Mouse (Mus musculus) liver, adult 2 months (tissue): ENCODE data around the gene Cdh26. TPM values are rescaled to one million over a fixed set of nuclear protein-coding genes. Genes with fewer than 3 reads are reported as not detected.

Experiments used
- DNase-seq: peaks from one replicate; pipeline ENCODE4 v3.0.0-alpha.2; 2011; ENCODE audit warnings: low read depth, low spot score; ENCODE audit errors: extremely low read depth
- H3K27ac ChIP-seq: fragments of 200-500 bp; replicated peaks from 2 replicates; pipeline ENCODE4 v1.5.1; 2012; ENCODE audit warnings: low read depth, mild to moderate bottlenecking, control low read depth, inconsistent platforms, low read length; ENCODE audit not compliant: insufficient read depth
- H3K27me3 ChIP-seq: fragments of 200-500 bp; 2 replicates; pipeline ENCODE4 v1.6.1; 2012; ENCODE audit warnings: mild to moderate bottlenecking, moderate library complexity, low read length, inconsistent platforms; ENCODE audit not compliant: control insufficient read depth, insufficient read depth
- H3K36me3 ChIP-seq: fragments of 200-500 bp; 2 replicates; pipeline ENCODE4 v1.6.1; 2012; ENCODE audit warnings: low read length, inconsistent platforms; ENCODE audit not compliant: control insufficient read depth, insufficient read depth
- H3K4me1 ChIP-seq: fragments of 200-500 bp; 2 replicates; pipeline ENCODE4 v1.6.1; 2011; ENCODE audit warnings: low read length; ENCODE audit not compliant: control insufficient read depth, insufficient read depth
- H3K4me3 ChIP-seq: fragments of 200-500 bp; 2 replicates; pipeline ENCODE4 v1.5.1; 2011; ENCODE audit warnings: low read depth, mild to moderate bottlenecking, control low read depth, low read length, moderate library complexity; ENCODE audit not compliant: insufficient read depth
- H3K79me2 ChIP-seq: fragments of 200-500 bp; 2 replicates; pipeline ENCODE4 v1.6.1; 2012; ENCODE audit warnings: inconsistent platforms, mild to moderate bottlenecking, low read length, moderate library complexity; ENCODE audit not compliant: control insufficient read depth, insufficient read depth
- H3K9ac ChIP-seq: fragments of 200-500 bp; 2 replicates; pipeline ENCODE4 v1.6.1; 2012; ENCODE audit warnings: low read depth, mild to moderate bottlenecking, control low read depth, inconsistent platforms, low read length
- CTCF ChIP-seq: fragments of 200-500 bp; IDR thresholded peaks from 2 replicates; pipeline ENCODE4 v1.5.1; 2011; ENCODE audit warnings: low read depth, low read length, control low read depth
- POLR2A ChIP-seq: fragments of 200-500 bp; IDR thresholded peaks from 2 replicates; pipeline ENCODE4 v1.6.1; 2011; ENCODE audit warnings: low read length, control low read depth; ENCODE audit not compliant: insufficient read depth; ENCODE audit errors: extremely low read depth
- WGBS: fragments of 180-500 bp; shearing (Covaris S2); methylation state at CpG from one replicate; pipeline ENCODE4 v1.1.7; 2018; 5-methylcytosine and 5-hydroxymethylcytosine counted together
- polyA plus RNA-seq: library from polyadenylated mRNA; depleted of rRNA; stranded (reverse); fragments of >200 nt; gene quantifications from 2 replicates; pipeline ENCODE4 v1.2.3, GENCODE M21; 2012; rRNA removed
- total RNA-seq: library from RNA; depleted of rRNA; stranded (reverse); fragments of >200 nt; gene quantifications from 2 replicates; pipeline ENCODE4 v1.2.3, GENCODE M21; 2014; rRNA removed

The Cdh26 gene
- total RNA-seq (not detected in 2 replicates), polyA plus RNA-seq (0.06 TPM in 1 of 2 replicates, not detected in the other)

DNA sequence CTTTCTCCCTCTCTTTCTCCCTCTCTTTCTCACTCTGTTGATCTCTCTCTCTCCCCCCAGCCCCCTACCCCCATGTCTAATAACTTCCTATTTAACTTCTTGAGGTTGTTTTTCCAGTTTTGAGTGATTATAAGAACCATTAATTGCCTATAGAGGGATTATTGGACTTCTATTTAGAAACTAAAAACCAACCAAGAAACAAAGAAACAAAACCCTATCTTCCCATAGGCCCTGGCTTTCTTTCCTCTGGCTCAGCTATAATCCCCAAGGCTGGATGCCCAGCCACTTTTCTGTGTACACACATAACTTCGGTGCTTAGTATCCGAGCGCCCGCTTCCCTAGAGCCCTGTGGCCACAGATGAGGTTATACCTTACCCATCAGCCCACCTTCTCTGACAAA, at the start of gene Cdh26:
Gene Cdh26, plus strand, starts transcription at position 301 of the 400 bp plus-strand sequence.
- Histone ChIP-seq H3K9ac (no peak within 1 kb of the TSS), H3K27ac (no peak within 1 kb of the TSS), H3K27me3 (no peaks in the 10 kb centered on the region), H3K4me3 (no peak within 1 kb of the TSS), H3K36me3 (no peaks in the 10 kb centered on the region), H3K79me2 (no peaks in the 10 kb centered on the region), H3K4me1 (no peaks in the 10 kb centered on the region)
- no peak for TF ChIP-seq POLR2A
- TF ChIP-seq CTCF = no peak
- 93% methylated on average over 4 of the region's 4 CpGs for WGBS
- DNase-seq = no peak

DNA sequence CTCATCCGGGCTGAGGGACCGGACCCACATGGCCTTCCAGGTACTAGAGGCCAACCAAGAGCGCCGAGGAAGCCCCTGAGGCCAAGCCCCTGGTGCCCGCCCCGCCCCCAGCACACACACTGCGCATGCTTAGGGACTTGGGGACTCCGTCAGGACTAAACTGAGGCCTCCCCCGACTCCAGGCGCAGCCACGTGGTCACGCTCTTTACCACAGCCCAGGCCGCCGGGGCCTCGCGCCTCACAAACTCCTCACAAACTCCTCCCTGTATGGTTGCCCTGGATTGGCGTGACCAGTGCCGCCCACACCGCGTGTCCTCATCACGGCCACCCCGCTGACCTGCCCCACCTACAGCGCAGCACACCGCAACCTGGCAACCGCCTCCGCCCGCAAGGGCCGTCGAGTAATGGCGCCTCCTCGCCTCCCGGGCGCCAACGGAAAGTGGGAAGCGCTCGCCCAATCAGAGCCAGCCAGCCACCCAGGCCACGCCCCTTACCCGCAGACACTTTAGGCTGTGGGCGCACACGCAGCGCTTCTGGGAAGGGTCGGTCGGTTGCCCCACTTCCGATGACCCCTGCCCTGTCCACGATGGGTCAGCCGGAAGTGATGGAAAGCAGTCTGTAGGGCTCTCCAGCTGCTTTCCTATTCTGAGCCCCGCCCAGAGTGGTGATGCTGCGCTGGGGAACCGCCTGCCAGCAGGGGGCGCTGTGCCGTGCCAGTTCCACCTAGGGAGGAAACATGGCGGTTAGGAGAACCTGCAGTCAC, 23.1 kb upstream of the Cdh26 start, which contains the start of gene Sycp2:
Gene Sycp2, minus strand, starts transcription at position 633 of the 763 bp plus-strand sequence.
- H3K79me2 ChIP-seq = no peaks in the 10 kb centered on the region
- no peaks in the 10 kb centered on the region for H3K36me3 ChIP-seq
- H3K27ac ChIP-seq = no peak within 1 kb of the TSS
- no peak within 1 kb of the TSS for H3K4me3 ChIP-seq
- 81% methylated on average over 52 of the region's 52 CpGs for WGBS
- H3K27me3 ChIP-seq = peaks cover 9% of the 10 kb centered on the region
- TF ChIP-seq POLR2A = no peak
- TF ChIP-seq CTCF = 0 out of 2 replicates have a peak, but pooled peaks have one; percentile 30
- no peaks in the 10 kb centered on the region for H3K4me1 ChIP-seq
- no peak for DNase-seq
- H3K9ac ChIP-seq = no peak within 1 kb of the TSS

DNA sequence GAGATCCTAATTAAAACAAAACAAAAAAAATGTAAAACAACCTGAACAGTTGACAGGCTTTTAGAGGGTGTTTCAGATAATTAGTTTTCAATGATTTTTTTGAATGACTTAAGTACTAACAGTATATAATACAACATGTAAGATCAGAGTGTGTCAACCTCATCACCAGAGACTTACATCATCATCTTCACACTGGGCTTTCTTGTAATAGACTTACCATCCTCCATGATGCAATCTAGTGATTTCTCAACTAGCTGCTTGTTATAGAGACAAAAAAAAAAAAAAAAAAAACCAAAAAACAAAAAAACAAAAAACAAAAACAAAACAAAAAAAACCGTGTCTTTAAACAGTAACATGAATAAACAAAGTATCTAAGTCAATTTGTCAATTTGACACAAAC, 21.3 kb upstream of the Cdh26 start:
- no peak overlapping the region for H3K4me3 ChIP-seq
- H3K27ac ChIP-seq = no peak overlapping the region
- no peaks in the 10 kb centered on the region for H3K36me3 ChIP-seq
- H3K9ac ChIP-seq = no peak overlapping the region
- peaks cover 14% of the 10 kb centered on the region for H3K27me3 ChIP-seq
- no peaks in the 10 kb centered on the region for H3K4me1 ChIP-seq
- TF ChIP-seq CTCF = no peak
- TF ChIP-seq POLR2A = no peak
- WGBS = 33% methylated on average over 1 of the region's 1 CpGs
- no peak for DNase-seq
- H3K79me2 ChIP-seq = no peaks in the 10 kb centered on the region

DNA sequence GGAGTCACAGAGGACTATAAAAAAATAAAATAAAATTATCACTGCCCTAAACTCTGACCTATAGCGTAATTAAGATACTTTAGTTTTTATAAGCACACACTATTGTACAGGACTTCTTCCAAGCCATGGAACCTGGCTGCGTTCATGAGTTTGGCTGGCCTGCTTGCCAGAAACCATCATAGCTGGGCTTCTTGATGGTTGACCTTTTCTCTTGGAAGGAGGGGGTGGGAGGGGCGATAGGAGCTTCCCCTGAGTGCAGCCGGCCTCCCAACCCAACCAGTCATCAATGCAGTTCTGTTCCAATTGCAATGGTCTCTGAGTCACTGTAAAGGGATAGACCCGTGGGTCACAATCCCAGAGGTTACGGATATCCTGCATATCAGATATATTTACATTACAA, 20.0 kb upstream of the Cdh26 start:
- no peak for DNase-seq
- Histone ChIP-seq H3K79me2 (no peaks in the 10 kb centered on the region), H3K4me1 (no peaks in the 10 kb centered on the region; the same call in 1 of the 2 replicates), H3K27ac (no peak overlapping the region), H3K4me3 (no peak overlapping the region), H3K36me3 (no peaks in the 10 kb centered on the region), H3K9ac (no peak overlapping the region), H3K27me3 (peaks cover 16% of the 10 kb centered on the region)
- no peak for TF ChIP-seq CTCF
- no peak for TF ChIP-seq POLR2A
- WGBS = 77% methylated on average over 6 of the region's 6 CpGs

DNA sequence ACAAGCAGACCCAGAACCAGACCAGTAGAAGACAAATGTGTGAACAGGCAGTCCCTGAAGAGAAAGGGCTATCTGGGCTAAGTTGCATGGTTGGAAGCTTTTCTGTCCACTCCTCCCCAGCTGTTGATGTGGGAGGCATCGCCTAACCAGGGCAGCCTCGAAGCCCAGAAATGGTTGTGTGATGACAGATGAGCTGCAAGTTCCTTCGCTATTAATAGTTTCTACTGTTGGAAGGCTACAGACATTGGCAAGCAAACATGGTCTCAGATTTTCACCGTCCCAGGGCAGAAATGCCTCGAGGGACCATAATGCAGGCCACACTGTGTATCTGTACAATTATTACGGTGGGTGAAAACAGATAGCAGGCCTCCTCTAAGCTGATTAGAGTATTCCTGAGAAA, 17.7 kb upstream of the Cdh26 start:
- no peaks in the 10 kb centered on the region for H3K36me3 ChIP-seq
- TF ChIP-seq CTCF = no peak
- no peak for TF ChIP-seq POLR2A
- peak; percentile 8 for DNase-seq

DNA sequence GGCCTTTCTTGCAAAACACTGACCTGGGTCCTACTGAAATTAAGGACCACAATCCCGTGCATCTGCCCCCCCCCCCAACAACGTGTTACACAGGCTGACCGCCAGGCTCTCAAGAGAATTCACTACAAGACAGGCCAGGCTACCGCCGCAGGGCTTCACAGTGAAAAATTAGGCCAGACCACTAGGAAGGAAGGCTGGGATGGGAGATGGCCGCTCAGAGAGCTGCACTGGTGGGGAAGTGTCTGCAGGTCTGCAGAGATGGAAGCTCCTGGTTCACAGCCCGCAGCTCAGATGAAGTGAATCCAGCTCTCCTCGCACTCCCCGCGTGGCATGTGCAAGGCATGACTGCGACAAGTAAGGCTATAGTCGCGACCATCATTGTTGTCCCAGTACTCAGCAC, 17.2 kb upstream of the Cdh26 start:
- TF ChIP-seq CTCF (no peak), POLR2A (no peak)
- Histone ChIP-seq H3K79me2 (no peaks in the 10 kb centered on the region), H3K27ac (no peak overlapping the region), H3K9ac (no peak overlapping the region), H3K4me3 (no peak overlapping the region), H3K4me1 (no peaks in the 10 kb centered on the region; the same call in 1 of the 2 replicates), H3K27me3 (peaks cover 7% of the 10 kb centered on the region; the same call in 1 of the 2 replicates), H3K36me3 (no peaks in the 10 kb centered on the region)
- no peak for DNase-seq
- WGBS = 75% methylated on average over 13 of the region's 13 CpGs

More for the DNA sequence above, 17.7 kb upstream of the Cdh26 start:
- 72% methylated on average over 6 of the region's 6 CpGs for WGBS
- Histone ChIP-seq H3K9ac (no peak overlapping the region), H3K79me2 (no peaks in the 10 kb centered on the region), H3K4me3 (no peak overlapping the region), H3K27me3 (peaks cover 7% of the 10 kb centered on the region; the same call in 1 of the 2 replicates), H3K27ac (no peak overlapping the region), H3K4me1 (no peaks in the 10 kb centered on the region; the same call in 1 of the 2 replicates)
